Mouse (Mus musculus): ENCODE measurements around the gene Naa80. TPM values are rescaled to one million over a fixed set of nuclear protein-coding genes. Genes with fewer than 3 reads are reported as not detected.
A peak's percentile ranks its signal among the peaks of the same experiment; 100 is the strongest.

Gene Naa80
- polyA plus RNA-seq, 1 experiment = 28.8 TPM

DNA sequence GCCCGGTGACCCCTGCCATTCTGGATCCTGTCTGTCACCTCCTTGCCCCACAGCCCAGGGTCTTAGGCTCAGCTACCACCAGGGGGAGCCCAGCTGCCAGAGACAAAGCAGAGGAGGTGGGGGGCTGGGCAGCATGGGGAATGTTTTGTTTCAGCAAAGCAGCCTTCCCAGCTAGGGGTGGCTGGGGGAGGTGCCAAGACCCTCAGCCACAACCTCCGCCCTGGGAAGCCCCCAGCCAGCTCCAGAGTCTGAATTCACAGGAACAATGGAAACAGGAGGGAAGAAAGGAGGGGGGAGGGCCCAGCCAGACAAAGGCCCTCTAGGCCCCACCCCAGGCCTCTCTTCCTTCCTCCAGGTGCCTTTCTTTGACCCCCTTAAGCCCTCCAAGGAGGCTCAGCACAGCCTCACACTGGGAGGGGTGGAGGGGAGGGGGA lies 48.2 kb downstream of the Naa80 start:
- no peak for TF ChIP-seq POLR2A (IDR thresholded peaks at IDR 0.05; ENCODE audit: borderline replicate concordance, extremely low read depth, insufficient read depth, insufficient read length, poor library complexity, severe bottlenecking)
- TF ChIP-seq CTCF (IDR thresholded peaks at IDR 0.05; ENCODE audit: borderline replicate concordance, extremely low read depth, insufficient read depth, insufficient read length) = peak; percentile 89
- peak; percentile 98 for DNase-seq (ENCODE audit: low read depth)

GRCm38 (mm10) chr9:107627387-107628255 lies 48.9 kb downstream of the Naa80 start:
- DNase-seq (ENCODE audit: low read depth) = peak; percentile 47
- TF ChIP-seq CTCF (IDR thresholded peaks at IDR 0.05; ENCODE audit: borderline replicate concordance, extremely low read depth, insufficient read depth, insufficient read length) = no peak

DNA sequence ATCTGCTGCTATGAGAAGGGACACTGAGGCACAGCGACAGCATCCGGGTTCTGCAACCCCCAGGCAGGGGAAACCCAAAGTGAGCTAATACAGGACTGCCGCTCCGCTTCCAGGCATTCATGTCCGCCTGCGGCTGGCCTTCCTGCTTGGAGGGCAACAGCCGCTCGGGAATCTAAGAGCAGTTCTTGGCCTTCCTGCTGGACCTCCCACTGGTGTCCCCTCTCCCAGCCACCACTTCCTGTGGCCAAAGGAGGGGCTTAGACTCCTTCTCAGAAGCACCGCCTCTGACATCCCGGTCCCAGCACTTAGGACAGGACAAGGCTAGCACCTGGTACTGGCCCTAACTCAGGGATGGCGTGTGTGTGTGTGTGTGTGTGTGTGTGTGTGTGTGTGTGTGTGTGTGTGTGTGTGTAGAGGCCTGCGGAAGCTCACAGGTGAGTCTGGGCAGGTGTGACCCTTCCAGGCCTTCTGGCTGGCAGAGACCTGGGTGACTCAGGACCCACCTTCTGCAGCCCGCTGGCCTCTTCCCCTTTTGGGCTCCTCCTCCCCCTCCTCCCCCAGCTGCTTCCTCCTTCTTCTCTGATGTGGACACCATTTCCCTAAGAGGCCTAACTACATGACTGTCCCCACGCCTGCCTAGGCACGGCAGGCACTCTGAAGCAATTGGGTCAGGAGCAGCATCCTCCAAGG lies 50.2 kb downstream of the Naa80 start:
- TF ChIP-seq POLR2A (IDR thresholded peaks at IDR 0.05; ENCODE audit: borderline replicate concordance, extremely low read depth, insufficient read depth, insufficient read length, poor library complexity, severe bottlenecking) = no peak
- TF ChIP-seq CTCF (IDR thresholded peaks at IDR 0.05; ENCODE audit: borderline replicate concordance, extremely low read depth, insufficient read depth, insufficient read length) = no peak
- DNase-seq (ENCODE audit: low read depth) = no peak

DNA sequence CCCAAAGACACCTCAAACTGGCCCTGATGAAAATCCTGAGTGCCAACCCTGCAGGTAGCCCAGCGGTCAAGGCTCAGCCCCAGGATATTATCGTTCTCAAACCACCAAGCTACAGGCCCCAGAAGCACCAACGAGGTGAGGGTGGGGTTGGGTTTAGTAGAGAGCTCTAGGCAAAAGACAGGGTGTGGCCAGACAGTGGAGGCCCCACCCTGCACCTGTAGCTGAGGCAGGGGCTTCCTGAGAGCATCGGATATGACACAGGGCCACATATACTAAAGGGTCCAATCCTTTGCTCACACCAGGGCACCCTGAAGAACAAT lies 50.7 kb downstream of the Naa80 start:
- TF ChIP-seq POLR2A (IDR thresholded peaks at IDR 0.05; ENCODE audit: borderline replicate concordance, extremely low read depth, insufficient read depth, insufficient read length, poor library complexity, severe bottlenecking) (no peak), CTCF (IDR thresholded peaks at IDR 0.05; ENCODE audit: borderline replicate concordance, extremely low read depth, insufficient read depth, insufficient read length) (no peak)
- no peak for DNase-seq (ENCODE audit: low read depth)

- TF ChIP-seq CTCF (IDR thresholded peaks at IDR 0.05; ENCODE audit: borderline replicate concordance, extremely low read depth, insufficient read depth, insufficient read length) (no peak), POLR2A (IDR thresholded peaks at IDR 0.05; ENCODE audit: borderline replicate concordance, extremely low read depth, insufficient read depth, insufficient read length, poor library complexity, severe bottlenecking) (no peak)
- peak; percentile 85 for DNase-seq (ENCODE audit: low read depth)
Measured at GRCm38 (mm10) chr9:107629901-107630425, 51.3 kb downstream of the Naa80 start.

DNA sequence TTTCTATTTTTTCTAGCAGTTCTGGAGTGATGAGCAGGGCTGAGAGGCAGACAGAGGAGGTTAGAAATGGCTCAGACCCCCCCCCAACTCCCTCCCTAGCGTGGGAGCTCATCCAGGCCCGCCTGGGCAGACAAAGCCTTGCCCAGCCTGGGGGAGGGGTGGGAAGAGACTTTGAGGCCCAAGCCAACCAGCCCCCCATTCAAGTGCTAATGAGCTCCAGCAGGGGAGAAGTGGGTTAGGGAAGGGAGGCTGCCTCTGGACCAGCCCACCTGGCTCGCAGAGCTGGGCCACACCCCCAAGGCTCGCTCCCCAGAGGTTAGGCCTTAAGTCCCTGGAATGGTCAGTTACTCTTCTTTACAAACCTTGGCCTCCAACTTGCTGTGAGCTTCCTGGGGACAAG lies 51.9 kb downstream of the Naa80 start:
- no peak for TF ChIP-seq POLR2A (IDR thresholded peaks at IDR 0.05; ENCODE audit: borderline replicate concordance, extremely low read depth, insufficient read depth, insufficient read length, poor library complexity, severe bottlenecking)
- no peak for TF ChIP-seq CTCF (IDR thresholded peaks at IDR 0.05; ENCODE audit: borderline replicate concordance, extremely low read depth, insufficient read depth, insufficient read length)
- DNase-seq (ENCODE audit: low read depth) = peak; percentile 96

GRCm38 (mm10) chr9:107631311-107631826 lies 52.7 kb downstream of the Naa80 start:
- no peak for TF ChIP-seq POLR2A (IDR thresholded peaks at IDR 0.05; ENCODE audit: borderline replicate concordance, extremely low read depth, insufficient read depth, insufficient read length, poor library complexity, severe bottlenecking)
- no peak for TF ChIP-seq CTCF (IDR thresholded peaks at IDR 0.05; ENCODE audit: borderline replicate concordance, extremely low read depth, insufficient read depth, insufficient read length)
- peak; percentile 60 for DNase-seq (ENCODE audit: low read depth)

DNA sequence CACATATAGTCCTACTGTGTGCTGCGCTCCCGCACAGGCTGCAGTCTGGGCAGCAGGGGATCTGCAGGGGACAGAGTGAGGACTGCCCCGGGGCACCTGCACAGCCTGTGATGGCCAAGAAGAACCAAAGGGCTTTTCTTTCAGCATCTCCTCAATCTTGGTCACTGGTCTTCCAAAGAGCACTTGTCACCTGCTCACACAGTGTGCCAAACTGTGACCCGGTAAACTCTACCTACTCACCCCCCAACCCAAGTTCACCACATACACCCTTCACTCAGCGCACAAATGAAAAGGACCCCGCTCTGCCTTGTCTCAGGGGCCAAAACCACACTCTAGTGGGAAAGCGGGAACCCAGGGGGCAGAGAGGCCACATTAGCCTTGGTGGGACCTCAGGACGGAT lies 53.2 kb downstream of the Naa80 start:
- no peak for DNase-seq (ENCODE audit: low read depth)

GRCm38 (mm10) chr9:107632478-107632877 lies 53.8 kb downstream of the Naa80 start:
- TF ChIP-seq CTCF (IDR thresholded peaks at IDR 0.05; ENCODE audit: borderline replicate concordance, extremely low read depth, insufficient read depth, insufficient read length) = no peak
- TF ChIP-seq POLR2A (IDR thresholded peaks at IDR 0.05; ENCODE audit: borderline replicate concordance, extremely low read depth, insufficient read depth, insufficient read length, poor library complexity, severe bottlenecking) = no peak
- DNase-seq (ENCODE audit: low read depth) = peak; percentile 83

More for the DNA sequence above, 53.2 kb downstream of the Naa80 start:
- TF ChIP-seq POLR2A (IDR thresholded peaks at IDR 0.05; ENCODE audit: borderline replicate concordance, extremely low read depth, insufficient read depth, insufficient read length, poor library complexity, severe bottlenecking) (no peak), CTCF (IDR thresholded peaks at IDR 0.05; ENCODE audit: borderline replicate concordance, extremely low read depth, insufficient read depth, insufficient read length) (no peak)

DNA sequence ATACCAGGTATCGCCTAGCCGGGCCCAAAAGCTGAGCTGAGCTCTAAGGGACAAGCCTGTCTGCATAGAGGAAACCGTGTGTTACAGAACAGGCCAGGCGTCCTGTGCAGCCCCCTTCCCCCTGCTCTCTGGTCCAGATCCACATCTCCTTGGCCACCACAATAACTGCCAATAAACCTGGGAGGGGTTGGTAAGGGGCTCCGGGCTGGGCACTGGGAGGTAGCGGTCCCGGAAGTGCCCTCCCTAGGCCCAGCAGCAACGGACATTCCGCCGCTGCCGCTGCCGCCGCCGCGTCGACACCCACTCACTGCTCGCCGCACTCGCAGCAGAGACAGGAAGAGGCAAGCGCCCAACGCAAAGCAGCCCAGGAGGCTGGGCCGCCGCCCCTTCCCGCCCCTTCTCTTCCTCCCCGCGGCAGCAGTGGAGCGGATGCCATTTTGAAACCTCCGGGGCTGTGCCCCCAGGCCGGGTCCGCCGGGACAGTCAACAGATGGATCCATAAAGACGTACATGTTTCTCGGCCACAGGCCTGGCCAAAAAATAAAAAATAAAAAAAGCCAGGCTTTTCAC lies 54.5 kb downstream of the Naa80 start:
- peak; percentile 85 for DNase-seq (ENCODE audit: low read depth)
- no peak for TF ChIP-seq POLR2A (IDR thresholded peaks at IDR 0.05; ENCODE audit: borderline replicate concordance, extremely low read depth, insufficient read depth, insufficient read length, poor library complexity, severe bottlenecking)
- no peak for TF ChIP-seq CTCF (IDR thresholded peaks at IDR 0.05; ENCODE audit: borderline replicate concordance, extremely low read depth, insufficient read depth, insufficient read length)

Other genes starting within 250 kb of the Naa80 start
- 29.5 and 35.9 TPM in 2 replicates for gene Hemk1, start 240.5 kb upstream of the Naa80 start, polyA plus RNA-seq (2012; rRNA removed)
- 6.2 and 8.6 TPM in 2 replicates for gene 6430571L13Rik, start 238.3 kb upstream of the Naa80 start, polyA plus RNA-seq (2012; rRNA removed)
- 105 and 143 TPM in 2 replicates for gene Cacna2d2, start 179.3 kb upstream of the Naa80 start, polyA plus RNA-seq (2012; rRNA removed)
- gene Tmem115, start 44.9 kb upstream of the Naa80 start, polyA plus RNA-seq (2012; rRNA removed) = 37.3 and 42.1 TPM in 2 replicates
- gene Cyb561d2, start 36.7 kb upstream of the Naa80 start, polyA plus RNA-seq (2012; rRNA removed) = 34.3 and 45.7 TPM in 2 replicates
- gene Nprl2, start 36.7 kb upstream of the Naa80 start, polyA plus RNA-seq (2012; rRNA removed) = 74.5 and 109 TPM in 2 replicates
- gene Zmynd10, start 31.6 kb upstream of the Naa80 start, polyA plus RNA-seq (2012; rRNA removed) = 7.4 and 8.4 TPM in 2 replicates
- 31.5 and 34.2 TPM in 2 replicates for gene Rassf1, start 27.3 kb upstream of the Naa80 start, polyA plus RNA-seq (2012; rRNA removed)
- gene Tusc2, start 15.6 kb upstream of the Naa80 start, polyA plus RNA-seq (2012; rRNA removed) = 97.6 and 109 TPM in 2 replicates
- 50.6 and 55.4 TPM in 2 replicates for gene Hyal2, start 10.9 kb upstream of the Naa80 start, polyA plus RNA-seq (2012; rRNA removed)
- gene Hyal1, start 2.0 kb upstream of the Naa80 start, polyA plus RNA-seq (2012; rRNA removed) = 3.3 and 5.6 TPM in 2 replicates
- 1.2 and 1.6 TPM in 2 replicates for gene Hyal3, start 1.9 kb downstream of the Naa80 start, polyA plus RNA-seq (2012; rRNA removed)
- 21.4 and 29.6 TPM in 2 replicates for gene Ifrd2, start 8.8 kb downstream of the Naa80 start, polyA plus RNA-seq (2012; rRNA removed)
- gene Sema3b, start 30.3 kb downstream of the Naa80 start, polyA plus RNA-seq (2012; rRNA removed) = 3.9 and 6.7 TPM in 2 replicates
- gene Gnai2, start 56.5 kb downstream of the Naa80 start, polyA plus RNA-seq (2012; rRNA removed) = 488 and 561 TPM in 2 replicates
- 79.7 and 82.3 TPM in 2 replicates for gene Slc38a3, start 90.6 kb downstream of the Naa80 start, polyA plus RNA-seq (2012; rRNA removed)
- 0.39 and 0.48 TPM in 2 replicates for gene Gnat1, start 100.8 kb downstream of the Naa80 start, polyA plus RNA-seq (2012; rRNA removed)
- gene Sema3f, start 131.6 kb downstream of the Naa80 start, polyA plus RNA-seq (2012; rRNA removed) = 163 and 176 TPM in 2 replicates
- 183 and 228 TPM in 2 replicates for gene Rbm5, start 192.1 kb downstream of the Naa80 start, polyA plus RNA-seq (2012; rRNA removed)

Data from brain, embryonic 14.5 days (tissue).